Mouse (Mus musculus) Muller cell, postnatal 12 days (primary cell): ENCODE measurements at regions not wholly inside any gene's neighbourhood (a gene's known extent, or its start where the extent isn't known, plus 50 kb on each side); places are given as distances from the start of the nearest gene placed in this dataset.

ENCODE experiments used
- DNase-seq: peaks from one replicate; pipeline ENCODE4 v3.0.0-alpha.2; 2015; ENCODE audit errors: inconsistent ontology term

DNA sequence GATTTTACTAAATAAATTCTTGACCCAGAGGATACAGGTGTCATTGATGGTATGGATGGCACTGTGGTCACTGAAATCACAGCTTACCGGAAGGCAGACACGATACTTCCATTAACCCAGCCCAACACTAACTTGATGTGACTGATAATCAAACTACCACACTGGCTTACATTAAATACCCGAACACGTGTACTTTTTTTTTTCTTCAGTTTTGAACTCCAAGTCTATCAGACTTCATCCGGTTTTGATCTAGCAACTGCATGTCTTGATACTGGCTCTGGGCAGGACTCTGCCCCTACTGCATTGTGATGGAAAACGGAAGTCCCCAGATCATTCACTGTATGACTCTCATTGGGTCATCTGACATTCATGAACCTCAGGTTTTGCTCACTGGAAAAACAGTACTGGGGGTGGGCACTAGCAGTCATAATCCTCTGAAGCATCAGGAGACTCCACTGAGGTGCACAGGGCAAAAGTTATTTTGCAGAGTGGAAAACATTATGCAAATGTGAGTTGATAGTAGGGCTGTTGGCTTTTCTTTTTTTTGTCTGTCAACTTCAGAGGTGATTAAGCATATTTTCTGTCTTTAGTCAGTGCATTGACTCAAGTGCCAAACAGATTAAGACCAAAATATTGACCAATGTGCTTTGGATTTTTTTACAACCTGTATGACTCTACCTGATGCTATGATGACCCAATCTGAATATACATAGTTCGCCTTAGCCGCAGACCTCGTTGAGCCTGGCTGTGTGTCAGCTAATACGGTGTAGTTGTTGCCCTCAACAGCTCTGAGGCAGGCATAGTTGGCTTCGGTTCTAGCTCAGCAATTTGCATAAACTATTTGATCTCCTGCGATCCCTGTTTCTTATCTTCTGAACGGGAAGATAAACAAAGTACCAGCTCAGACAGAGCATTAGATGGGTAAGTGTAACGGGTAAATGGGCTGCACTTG is 174.1 kb upstream of the Cited2 start:
- DNase-seq, result no peak

- DNase-seq, result peak; percentile 90
Observed at GRCm38 (mm10) chr10:17549711-17550637, 173.0 kb upstream of the Cited2 start.

GRCm38 (mm10) chr10:17550638-17551013 is 172.4 kb upstream of the Cited2 start:
- no peak for DNase-seq

- DNase-seq, result no peak
Observed at GRCm38 (mm10) chr10:17551869-17552268, 171.1 kb upstream of the Cited2 start.

DNA sequence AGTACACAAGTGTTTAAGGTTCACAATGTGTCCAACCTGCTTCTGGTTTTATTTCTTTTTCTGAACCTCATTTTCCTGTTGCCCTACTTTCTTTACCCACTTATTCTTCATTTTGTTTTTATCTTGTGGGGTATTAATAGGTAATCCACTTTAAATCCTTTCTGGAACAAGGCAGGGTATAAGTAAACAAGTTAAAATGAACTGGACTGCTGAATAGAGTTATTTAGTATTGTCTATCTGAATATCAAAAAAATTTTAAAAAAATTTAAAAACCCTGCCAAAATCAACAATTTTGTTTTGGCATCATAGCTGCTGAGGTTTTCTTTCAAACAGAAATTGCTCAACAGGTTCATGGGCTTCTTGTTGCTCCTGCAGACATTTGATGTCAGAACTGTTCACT is 170.7 kb upstream of the Cited2 start:
- no peak for DNase-seq

- no peak for DNase-seq
Observed at GRCm38 (mm10) chr10:17556391-17556790, 166.6 kb upstream of the Cited2 start.

- DNase-seq, result no peak
Observed at GRCm38 (mm10) chr10:17559370-17559955, 163.6 kb upstream of the Cited2 start.

- DNase-seq, result no peak
Observed at GRCm38 (mm10) chr10:17559980-17560379, 163.0 kb upstream of the Cited2 start.

DNA sequence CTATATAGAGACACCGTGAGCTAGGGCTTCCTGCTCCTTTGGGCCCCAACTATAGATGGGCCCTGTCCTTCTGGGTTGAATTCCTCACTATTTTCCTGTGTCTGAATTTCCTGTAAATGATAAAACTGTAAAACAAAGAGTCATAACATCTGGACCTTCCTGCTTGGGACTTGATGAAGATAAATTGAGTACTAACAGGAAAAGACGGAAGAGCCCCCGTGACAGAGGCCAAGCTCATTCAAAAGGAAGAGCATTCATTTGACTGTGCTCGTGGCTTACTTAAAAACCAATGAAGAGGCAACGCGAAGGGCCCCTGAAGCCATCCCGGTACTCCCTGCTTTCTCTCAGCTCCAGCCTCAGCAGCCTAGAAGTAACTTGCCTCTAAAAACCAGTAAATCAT is 161.6 kb upstream of the Cited2 start:
- no peak for DNase-seq

GRCm38 (mm10) chr10:17561977-17562376 is 161.0 kb upstream of the Cited2 start:
- no peak for DNase-seq

GRCm38 (mm10) chr10:17562410-17563350 is 160.3 kb upstream of the Cited2 start:
- peak; percentile 76 for DNase-seq

DNA sequence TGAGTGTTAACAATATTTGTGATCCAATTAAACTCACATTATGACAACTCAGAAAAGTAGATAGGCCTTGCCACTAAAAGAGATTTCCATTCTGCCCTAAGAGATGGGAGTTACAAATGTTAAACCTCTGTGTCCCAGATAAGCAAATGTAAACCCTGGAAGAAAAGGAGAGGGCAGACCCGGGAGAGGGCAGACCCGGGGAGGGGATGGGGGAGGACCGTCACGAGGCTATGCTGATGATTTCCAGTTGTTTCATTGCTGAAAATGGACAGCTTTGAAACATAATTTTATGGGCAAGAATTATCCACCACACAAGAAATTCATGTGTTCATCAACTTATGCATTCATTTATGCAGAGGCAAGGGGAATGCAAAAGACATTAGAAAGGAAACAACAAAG is 159.7 kb upstream of the Cited2 start:
- no peak for DNase-seq

GRCm38 (mm10) chr10:17564895-17565620 is 158.0 kb upstream of the Cited2 start:
- DNase-seq, result no peak

GRCm38 (mm10) chr10:17566975-17567374 is 156.0 kb upstream of the Cited2 start:
- DNase-seq, result no peak

- peak; percentile 66 for DNase-seq
Observed at GRCm38 (mm10) chr10:17567631-17568030, 155.4 kb upstream of the Cited2 start.

DNA sequence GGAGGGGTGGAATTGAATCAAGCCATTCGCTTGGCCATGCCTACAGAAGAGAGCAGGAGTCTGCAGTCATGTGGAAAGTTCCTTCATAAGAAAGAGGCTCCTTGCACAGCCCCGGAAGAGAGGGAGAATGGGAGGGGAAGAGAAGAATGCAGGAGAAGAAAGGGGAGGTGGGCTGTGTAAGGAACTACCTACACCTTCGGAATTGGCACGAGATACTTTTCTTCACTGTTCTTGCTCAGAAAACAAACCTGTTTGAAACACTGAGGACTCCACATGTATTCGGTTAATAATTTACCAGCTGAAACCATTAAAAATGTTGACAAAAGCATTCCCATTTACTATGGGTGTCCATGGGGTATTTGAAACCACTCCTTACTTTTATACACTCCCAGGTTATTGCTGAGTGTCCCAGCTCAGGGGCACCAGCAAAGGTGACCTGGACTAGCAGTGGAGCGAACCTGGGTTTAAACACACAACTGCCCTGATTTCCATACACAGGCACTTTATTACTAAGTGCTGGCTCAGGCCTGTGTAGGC is 153.4 kb upstream of the Cited2 start:
- DNase-seq, result no peak

DNA sequence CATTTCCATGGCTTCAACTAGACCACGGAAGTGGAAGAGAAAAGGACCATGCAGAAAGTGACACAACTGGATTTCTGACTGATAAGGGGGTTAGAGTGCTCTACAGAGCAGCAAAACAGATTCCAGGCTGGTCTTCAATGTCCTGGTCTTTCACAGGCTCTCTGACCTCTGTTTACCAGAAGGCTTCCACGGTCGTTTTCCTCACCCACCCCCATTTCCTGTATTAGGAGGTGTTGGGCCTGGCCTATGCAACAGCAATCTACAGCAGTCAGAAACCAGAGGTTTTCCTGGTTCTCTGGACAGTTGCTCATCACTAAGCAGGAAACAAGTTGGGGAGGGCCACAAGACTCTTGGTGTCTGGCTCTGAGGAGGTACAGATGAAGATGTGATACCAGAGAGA is 148.1 kb upstream of the Cited2 start:
- DNase-seq, result no peak

GRCm38 (mm10) chr10:17575448-17576332 is 147.3 kb upstream of the Cited2 start:
- DNase-seq, result peak; percentile 36

DNA sequence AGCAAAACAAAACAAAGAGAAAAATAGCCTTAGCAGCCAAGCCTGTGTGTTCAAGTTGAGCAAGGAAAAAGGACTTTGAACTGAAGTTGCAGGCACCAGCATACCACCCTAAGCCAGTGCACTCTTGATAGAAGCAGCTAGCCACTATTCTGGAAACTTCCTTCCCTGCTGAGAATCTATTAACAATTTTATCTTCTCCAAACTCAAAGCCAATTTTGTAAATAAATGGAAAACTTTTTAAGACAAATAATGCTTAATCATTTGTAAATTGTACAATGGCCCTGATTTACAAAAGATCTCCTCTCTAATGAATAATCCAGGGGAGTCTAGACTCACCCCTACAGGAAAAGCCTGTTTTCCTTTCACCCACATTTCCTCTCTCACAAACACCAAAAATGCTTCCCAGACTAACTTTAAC is 146.7 kb upstream of the Cited2 start:
- no peak for DNase-seq
